Mouse (Mus musculus) splenic B cell, adult 2 months (primary cell): ENCODE measurements around the gene Gm44.
"Not testable (repeated sequence)": the region's sequence is repeated elsewhere in the genome, so short reads cannot be mapped to it uniquely, and the experiment has no call there.

Experiments used
- DNase-seq: peaks from one replicate; pipeline ENCODE4 v3.0.0-alpha.2; 2011; ENCODE audit warnings: low read depth, low spot score
- H3K27me3 ChIP-seq: 2 replicates; pipeline ENCODE4 v1.6.1; 2012; ENCODE audit warnings: mild to moderate bottlenecking, low read length, moderate library complexity, mixed read lengths; ENCODE audit not compliant: control insufficient read depth, poor library complexity, insufficient read depth, severe bottlenecking
- H3K36me3 ChIP-seq: 2 replicates; pipeline ENCODE4 v1.6.1; 2012; ENCODE audit warnings: mild to moderate bottlenecking, low read length, moderate library complexity, mixed read lengths; ENCODE audit not compliant: control insufficient read depth, poor library complexity, insufficient read depth, severe bottlenecking

The Gm44 gene

GRCm38 (mm10) chrX:90891842-90892241 lies at the start of gene Gm44:
Gm44 (plus strand) TSS chrX:90892142.
- Histone ChIP-seq H3K36me3 (no peaks in the 10 kb centered on the region), H3K27me3 (no peaks in the 10 kb centered on the region)
- DNase-seq, result no peak

- DNase-seq, result no peak
- Histone ChIP-seq H3K36me3 (no peaks in the 10 kb centered on the region), H3K27me3 (no peaks in the 10 kb centered on the region)
Observed at GRCm38 (mm10) chrX:90927989-90928388, 36.0 kb downstream of the Gm44 start.

- DNase-seq, H3K36me3 ChIP-seq, H3K27me3 ChIP-seq: not testable (repeated sequence)
Observed at GRCm38 (mm10) chrX:90938211-90938610, 46.3 kb downstream of the Gm44 start.
